Mouse (Mus musculus): ENCODE data around the gene Tulp1. TPM values are rescaled to one million over a fixed set of nuclear protein-coding genes. Genes with fewer than 3 reads are reported as not detected.

The Tulp1 gene
- total RNA-seq, 2 experiments from 2014 or later, result not detected

DNA sequence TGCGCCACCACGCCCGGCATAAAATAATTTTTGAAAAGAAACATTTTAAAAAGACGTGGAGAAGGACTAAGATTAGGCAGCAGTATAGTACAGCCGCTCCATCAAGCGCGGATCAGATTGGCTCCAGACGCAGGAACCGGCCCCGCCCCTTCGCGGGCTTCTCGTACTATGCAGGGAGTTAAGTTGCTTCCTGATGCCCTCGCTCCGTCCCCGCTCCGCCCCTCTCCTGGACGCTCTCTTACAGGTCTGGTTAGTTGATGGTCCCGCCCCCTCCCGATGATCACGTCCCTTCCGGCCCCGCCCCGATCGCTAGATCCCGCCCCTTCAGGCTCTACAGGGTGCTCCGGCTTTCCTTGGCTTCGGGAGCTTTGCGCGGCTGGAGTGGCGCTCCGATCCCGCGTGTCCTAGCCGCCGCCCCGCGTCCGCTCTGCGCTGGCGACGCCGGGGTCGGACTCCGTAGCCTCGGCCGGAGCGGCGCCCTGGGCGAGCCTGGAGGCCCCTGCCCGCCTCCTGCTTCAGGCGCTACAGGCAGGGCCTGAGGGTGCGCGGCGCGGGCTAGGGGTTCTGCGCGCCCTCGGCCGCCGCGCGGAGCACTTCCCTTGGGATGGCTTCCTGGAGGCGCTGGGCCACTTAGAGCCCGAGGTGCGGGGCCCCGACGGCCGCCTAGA, 51.7 kb downstream of the Tulp1 start, which contains the start of gene Fance:
Fance (plus strand) TSS at position 308 of the 668 bp plus-strand sequence.
- peak; percentile 89 to 90 for DNase-seq

DNA sequence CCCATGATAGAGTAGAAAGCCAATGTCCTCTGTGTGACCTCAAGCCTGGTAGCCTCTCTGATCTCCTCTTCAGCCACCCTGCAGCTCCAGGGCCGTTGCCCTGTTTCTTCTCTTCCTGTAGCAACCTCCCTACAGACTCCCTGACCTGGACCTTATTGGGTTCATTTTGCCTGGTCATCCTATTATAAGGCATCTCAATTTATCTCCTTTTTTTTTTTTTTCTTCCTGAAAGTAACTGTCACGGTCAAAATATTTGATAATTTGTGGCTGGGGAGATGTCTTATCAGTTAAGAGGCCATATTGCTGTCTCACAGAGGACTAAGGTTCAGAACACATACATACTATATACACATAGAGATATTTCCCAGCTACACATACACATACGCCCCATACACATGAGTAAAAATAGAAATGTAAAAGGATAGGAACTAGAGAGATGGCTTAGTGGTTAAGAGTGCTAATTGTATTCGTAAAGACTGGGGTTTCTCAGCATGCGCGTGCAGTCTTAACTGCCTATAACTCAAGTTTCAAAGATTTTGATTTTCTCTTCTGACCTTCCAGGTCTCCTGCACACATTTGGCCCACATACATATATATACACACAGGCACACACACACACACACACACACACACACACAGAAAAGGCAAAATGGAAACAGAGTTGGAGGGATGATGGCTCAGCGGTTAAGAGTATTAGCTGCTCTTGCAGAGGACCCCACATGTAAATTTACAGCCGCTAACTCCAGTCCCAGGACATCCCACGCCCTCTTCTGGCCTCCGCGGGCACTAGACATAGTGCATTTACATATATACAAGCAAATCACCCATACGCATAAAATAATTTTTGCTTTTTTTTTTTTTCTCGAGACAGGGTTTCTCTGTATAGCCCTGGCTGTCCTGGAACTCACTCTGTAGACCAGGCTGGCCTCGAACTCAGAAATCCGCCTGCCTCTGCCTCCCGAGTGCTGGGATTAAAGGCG, 52.5 kb downstream of the Tulp1 start:
- DNase-seq, result no peak

DNA sequence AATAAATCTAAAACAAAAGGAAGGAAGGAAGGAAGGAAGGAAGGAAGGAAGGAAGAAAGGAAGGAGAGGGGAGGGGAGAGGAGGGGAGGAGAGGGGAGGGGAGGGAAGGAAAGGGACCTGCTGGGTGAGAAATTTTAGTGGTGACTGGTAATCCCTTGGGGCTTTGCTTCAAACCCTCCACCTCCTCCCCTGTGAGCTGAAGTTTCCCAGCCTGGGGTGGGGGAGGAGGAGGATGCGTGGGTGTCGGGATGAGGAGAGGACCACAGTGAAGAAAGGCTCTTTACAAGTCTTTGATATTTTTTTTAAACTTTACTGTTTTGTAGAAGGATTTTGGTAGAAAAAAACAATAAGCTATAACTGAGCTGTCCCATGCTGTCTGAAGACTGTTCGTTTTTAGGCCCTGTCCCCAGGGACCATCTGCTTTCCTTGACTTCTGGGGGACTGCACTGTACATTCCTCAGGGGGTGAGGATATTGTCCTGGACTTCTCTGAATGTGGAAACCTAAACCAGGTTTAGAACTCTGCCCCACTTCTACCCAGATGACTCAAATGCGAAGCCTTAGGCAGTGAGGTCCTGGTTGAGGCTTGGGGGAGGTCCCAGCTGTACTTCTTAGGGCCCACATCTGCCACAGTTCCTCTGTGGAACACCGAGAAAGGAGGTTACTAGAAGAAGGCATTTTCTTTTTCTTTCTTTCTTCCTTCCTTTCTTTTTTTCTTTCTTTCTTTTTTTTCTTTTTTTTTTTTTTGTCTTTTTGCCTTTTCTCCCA, 53.5 kb downstream of the Tulp1 start:
- no peak for DNase-seq

DNA sequence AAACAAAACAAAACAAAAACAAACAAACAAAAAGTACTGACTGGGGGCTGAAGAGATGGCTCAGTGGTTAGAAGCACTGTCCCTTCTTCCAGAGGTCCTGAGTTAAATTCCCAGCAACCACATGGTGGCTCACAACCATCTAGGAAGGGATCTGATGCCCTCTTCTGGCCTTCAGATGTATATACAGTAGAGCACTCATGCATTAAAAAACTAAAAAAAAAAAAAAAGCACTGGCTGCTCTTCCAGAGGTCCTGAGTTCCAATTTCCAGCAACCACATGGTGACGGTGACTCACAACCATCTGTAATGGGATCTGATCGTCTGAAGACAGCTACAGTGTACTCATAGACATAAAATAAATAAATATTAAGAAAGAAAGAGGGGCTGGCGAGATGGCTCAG, 54.2 kb downstream of the Tulp1 start:
- no peak for DNase-seq

DNA sequence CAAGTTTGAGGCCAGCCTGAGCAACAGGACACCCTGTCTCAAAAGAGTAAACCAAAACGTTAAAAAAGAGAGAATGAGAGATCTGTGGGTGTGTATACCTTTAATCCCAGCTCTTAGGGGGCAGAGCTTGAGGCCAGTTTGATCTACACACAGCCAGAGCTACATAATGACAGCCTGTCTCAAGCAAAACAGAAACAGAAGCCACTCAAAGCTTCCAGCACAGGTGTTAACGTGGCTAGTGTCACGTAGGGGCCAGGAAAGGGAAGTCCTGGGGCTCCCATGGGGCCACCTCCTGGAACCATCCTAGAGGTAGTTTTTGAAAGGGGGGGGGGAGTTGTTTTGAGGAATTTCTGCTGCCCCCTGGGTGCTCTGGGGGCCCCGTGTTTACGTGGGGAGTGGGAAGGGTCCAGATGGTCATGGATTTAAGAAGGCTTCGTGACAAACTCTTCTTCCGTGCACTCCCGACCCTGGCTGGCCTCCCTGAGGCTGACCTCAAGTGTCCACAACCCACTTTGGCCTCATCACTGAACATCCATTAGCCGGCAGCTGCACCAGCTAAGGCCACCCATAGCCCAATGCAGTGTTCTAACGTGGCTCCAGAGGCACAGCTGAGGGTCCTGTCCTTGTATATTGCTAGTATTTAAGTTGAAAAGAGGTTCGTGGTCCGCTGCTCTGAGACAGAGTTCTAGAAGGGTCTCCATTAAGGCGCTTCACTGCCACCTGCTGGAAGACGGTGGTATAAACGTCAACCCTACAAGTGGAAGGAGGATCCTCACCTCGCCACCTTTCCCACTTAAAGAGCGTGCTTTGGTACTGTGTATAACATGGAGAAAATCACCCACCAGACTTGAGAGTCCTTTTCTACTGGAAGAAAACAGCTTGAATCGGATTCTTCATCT, 56.5 kb downstream of the Tulp1 start:
- peak; percentile 75 to 86 for DNase-seq

DNA sequence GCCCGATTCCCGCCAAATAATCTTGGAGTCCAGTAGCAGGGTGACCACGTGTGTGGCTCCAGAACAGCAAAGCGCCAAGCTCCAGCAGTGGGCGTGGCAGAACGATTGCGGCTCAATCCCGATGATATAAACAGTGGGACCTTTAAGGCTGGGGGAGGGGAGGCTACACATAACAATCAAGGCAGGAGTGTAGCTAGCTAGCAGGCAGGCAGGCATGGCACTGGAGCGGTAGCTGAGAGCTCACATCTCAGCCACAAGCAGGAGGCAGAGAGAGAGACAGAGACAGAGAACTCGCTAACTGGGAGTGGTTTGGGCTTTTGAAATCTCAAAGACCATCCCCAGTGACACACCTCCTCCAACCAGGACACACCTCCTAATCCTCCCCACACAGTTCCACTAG, 59.9 kb downstream of the Tulp1 start:
- no peak for DNase-seq

Other genes starting within 250 kb of the Tulp1 start
- gene Scube3, start 223.1 kb downstream of the Tulp1 start, total RNA-seq (2021), result 1 to 10 TPM in 1 of 2 experiments, under 1 TPM in 1; 0.96 to 1.0 TPM
- 100 to 1,000 TPM; 101 to 112 TPM for gene Zfp523, start 188.1 kb downstream of the Tulp1 start, total RNA-seq (2021)
- gene Def6, start 157.4 kb downstream of the Tulp1 start, total RNA-seq (2021), result 1 to 10 TPM; 2.1 to 3.4 TPM
- gene Ppard, start 132.5 kb downstream of the Tulp1 start, total RNA-seq (2021), result 10 to 100 TPM; 22.8 to 30.3 TPM
- gene Fance, start 51.7 kb downstream of the Tulp1 start, total RNA-seq (2021), result 10 to 100 TPM; 25.2 to 27.9 TPM
- gene Rpl10a, start 36.8 kb downstream of the Tulp1 start, total RNA-seq (2021), result 100 to 1,000 TPM; 342 TPM
- 1 to 10 TPM; 1.7 to 3.7 TPM for gene Tead3, start 14.4 kb downstream of the Tulp1 start, total RNA-seq (2021)
- gene Fkbp5, start 152.3 kb upstream of the Tulp1 start, total RNA-seq (2021), result 10 to 100 TPM; 67.0 to 92.3 TPM
- not detected for gene Armc12, start 165.6 kb upstream of the Tulp1 start, total RNA-seq (2021)
- not detected for gene Clpsl2, start 184.2 kb upstream of the Tulp1 start, total RNA-seq (2021)
- gene Clps, start 195.5 kb upstream of the Tulp1 start, total RNA-seq (2021), result not detected
- gene Lhfpl5, start 210.4 kb upstream of the Tulp1 start, total RNA-seq (2021), result 1 to 10 TPM; 3.6 to 4.0 TPM